Mouse (Mus musculus) small intestine, adult 2 months (tissue): ENCODE measurements around the gene Mthfd1. TPM values are rescaled to one million over a fixed set of nuclear protein-coding genes. Genes with fewer than 3 reads are reported as not detected.

Source experiments
- H3K27ac ChIP-seq: fragments of 200-500 bp; 2 replicates; pipeline ENCODE4 v1.5.1; 2012; ENCODE audit warnings: low read depth, low read length, control low read depth, inconsistent platforms; ENCODE audit not compliant: insufficient read depth
- H3K27me3 ChIP-seq: fragments of 200-500 bp; 2 replicates; pipeline ENCODE4 v1.6.1; 2012; ENCODE audit warnings: mild to moderate bottlenecking, moderate library complexity, low read length, inconsistent platforms; ENCODE audit not compliant: control insufficient read depth, insufficient read depth
- H3K36me3 ChIP-seq: fragments of 200-500 bp; 2 replicates; pipeline ENCODE4 v1.6.1; 2012; ENCODE audit warnings: mild to moderate bottlenecking, low read length, control low read depth, inconsistent platforms; ENCODE audit not compliant: control insufficient read depth, insufficient read depth
- H3K4me1 ChIP-seq: fragments of 200-500 bp; 2 replicates; pipeline ENCODE4 v1.6.1; 2012; ENCODE audit warnings: low read length, inconsistent platforms, mixed read lengths; ENCODE audit not compliant: control insufficient read depth, insufficient read depth, insufficient read length
- H3K4me3 ChIP-seq: fragments of 200-500 bp; 2 replicates; pipeline ENCODE4 v1.5.1; 2012; ENCODE audit warnings: low read depth, mild to moderate bottlenecking, control low read depth, inconsistent platforms, low read length, moderate library complexity
- CTCF ChIP-seq: fragments of 200-500 bp; IDR thresholded peaks from 2 replicates; pipeline ENCODE4 v1.5.1; 2012; ENCODE audit warnings: low read depth, mild to moderate bottlenecking, control low read depth, inconsistent platforms, low read length, moderate library complexity, mixed read lengths; ENCODE audit not compliant: insufficient replicate concordance, insufficient read length; ENCODE audit errors: extremely low read depth
- POLR2A ChIP-seq: fragments of 200-500 bp; IDR thresholded peaks from 2 replicates; pipeline ENCODE4 v1.6.1; 2012; ENCODE audit warnings: low read depth, mild to moderate bottlenecking, control low read depth, inconsistent platforms, low read length, moderate library complexity
- WGBS: fragments of 180-500 bp; shearing (Covaris S2); methylation state at CpG from one replicate; pipeline ENCODE4 v1.1.7; 2018; 5-methylcytosine and 5-hydroxymethylcytosine counted together
- polyA plus RNA-seq: library from polyadenylated mRNA; depleted of rRNA; stranded (reverse); fragments of >200 nt; gene quantifications from 2 replicates; pipeline ENCODE4 v1.2.3, GENCODE M21; 2012

The Mthfd1 gene
- polyA plus RNA-seq, 1 experiment: 11.3 TPM

- 88% methylated on average over 1 of the region's 1 CpGs for WGBS
- H3K27ac ChIP-seq: no peak overlapping the region
These were observed 8.8 kb downstream of the Mthfd1 start for GRCm38 (mm10) chr12:76263876-76264275.

GRCm38 (mm10) chr12:76264325-76264965, 9.3 kb downstream of the Mthfd1 start:
- Histone ChIP-seq H3K36me3 (no peaks in the 10 kb centered on the region), H3K27me3 (no peaks in the 10 kb centered on the region), H3K27ac (no peak overlapping the region), H3K4me1 (peaks cover 10% of the 10 kb centered on the region), H3K4me3 (no peak overlapping the region)
- WGBS: 84% methylated on average over 9 of the region's 9 CpGs
- TF ChIP-seq CTCF: no peak
- no peak for TF ChIP-seq POLR2A

More at GRCm38 (mm10) chr12:76263876-76264275, 8.8 kb downstream of the Mthfd1 start:
- TF ChIP-seq POLR2A: no peak
- no peak for TF ChIP-seq CTCF
- no peaks in the 10 kb centered on the region for H3K27me3 ChIP-seq
- H3K4me3 ChIP-seq: no peak overlapping the region
- H3K36me3 ChIP-seq: no peaks in the 10 kb centered on the region
- H3K4me1 ChIP-seq: peaks cover 7% of the 10 kb centered on the region

GRCm38 (mm10) chr12:76265001-76265400, 9.9 kb downstream of the Mthfd1 start:
- H3K27ac ChIP-seq: no peak overlapping the region
- H3K4me3 ChIP-seq: no peak overlapping the region
- no peaks in the 10 kb centered on the region for H3K36me3 ChIP-seq
- H3K4me1 ChIP-seq: peaks cover 10% of the 10 kb centered on the region
- TF ChIP-seq POLR2A (no peak), CTCF (no peak)
- H3K27me3 ChIP-seq: no peaks in the 10 kb centered on the region
- WGBS: 59% methylated on average over 6 of the region's 6 CpGs

- Histone ChIP-seq H3K27me3 (no peaks in the 10 kb centered on the region), H3K4me1 (peaks cover 7% of the 10 kb centered on the region), H3K4me3 (no peak overlapping the region), H3K36me3 (no peaks in the 10 kb centered on the region), H3K27ac (no peak overlapping the region)
- WGBS: 60% methylated on average over 9 of the region's 9 CpGs
- TF ChIP-seq CTCF (no peak; the same call in 1 of the 2 replicates), POLR2A (no peak)
These were observed 11.8 kb downstream of the Mthfd1 start for GRCm38 (mm10) chr12:76266875-76267274.

- WGBS: 80% methylated on average over 10 of the region's 10 CpGs
These were observed 13.6 kb downstream of the Mthfd1 start for GRCm38 (mm10) chr12:76268686-76269085.

GRCm38 (mm10) chr12:76269196-76269595, 14.1 kb downstream of the Mthfd1 start:
- Histone ChIP-seq H3K27ac (no peak overlapping the region), H3K27me3 (no peaks in the 10 kb centered on the region), H3K36me3 (peaks cover 2% of the 10 kb centered on the region; the same call in 1 of the 2 replicates), H3K4me3 (no peak overlapping the region), H3K4me1 (peaks cover 4% of the 10 kb centered on the region)
- WGBS: 63% methylated on average over 7 of the region's 7 CpGs
- TF ChIP-seq POLR2A (no peak), CTCF (no peak)

More at GRCm38 (mm10) chr12:76268686-76269085, 13.6 kb downstream of the Mthfd1 start:
- Histone ChIP-seq H3K36me3 (peaks cover 2% of the 10 kb centered on the region; the same call in 1 of the 2 replicates), H3K27ac (no peak overlapping the region), H3K27me3 (no peaks in the 10 kb centered on the region), H3K4me1 (peaks cover 4% of the 10 kb centered on the region), H3K4me3 (no peak overlapping the region)
- TF ChIP-seq CTCF (no peak), POLR2A (no peak)

GRCm38 (mm10) chr12:76271516-76271915, 16.4 kb downstream of the Mthfd1 start:
- 75% methylated on average over 6 of the region's 6 CpGs for WGBS
- Histone ChIP-seq H3K27ac (no peak overlapping the region), H3K4me3 (no peak overlapping the region), H3K27me3 (no peaks in the 10 kb centered on the region), H3K4me1 (peaks cover 7% of the 10 kb centered on the region), H3K36me3 (peaks cover 2% of the 10 kb centered on the region; the same call in 1 of the 2 replicates)
- TF ChIP-seq CTCF (no peak), POLR2A (no peak)
